Mouse (Mus musculus) left cerebral cortex, adult 2 months (tissue): ENCODE measurements around the gene Pdcd7. TPM values are rescaled to one million over a fixed set of nuclear protein-coding genes. Genes with fewer than 3 reads are reported as not detected.

Source experiments
- DNase-seq, 2 experiments: peaks; one replicate each; pipeline ENCODE4 v3.0.0; 2021 to 2022; ENCODE audit warnings: low spot score in 2 of 2, mixed read lengths in 1 of 2; ENCODE audit errors: extremely low spot score in 1 of 2
- H3K27ac ChIP-seq: fragments of 200-600 bp; 2 replicates; pipeline ENCODE4 v1.8.1; 2022
- H3K4me3 ChIP-seq: fragments of 200-600 bp; 2 replicates; pipeline ENCODE4 v1.8.1; 2022
- CTCF ChIP-seq: fragments of 200-600 bp; IDR thresholded peaks from 2 replicates; pipeline ENCODE4 v1.8.1; 2022; ENCODE audit warnings: antibody characterized with exemption, mild to moderate bottlenecking, moderate library complexity
- intact Hi-C: fragments of 180-260 bp; cut with DNase I; formaldehyde crosslinking; loops from one replicate; pipeline ENCODE4 v1.15.1; 2025
- long read RNA-seq, 2 experiments: library from polyadenylated mRNA; stranded (forward); transcript quantifications; one replicate each; pipeline ENCODE4 v2.0.0; 2021; ENCODE audit warnings: borderline mapping rate in 2 of 2
- total RNA-seq, 2 experiments: library from RNA; stranded (reverse); gene quantifications; 2 replicates each; pipeline ENCODE4 v1.2.3; 2021

Pdcd7 gene
- 10 to 100 TPM; 29.3 to 30.9 TPM for total RNA-seq
- long read RNA-seq, experiment 1, transcript Pdcd7-201 (5 exons, 2,419 nt) = major isoform, 36 of 37 reads
- long read RNA-seq, experiment 1, partial matches to known transcripts = 0 of 37 reads
- long read RNA-seq, experiment 1, other reads (novel, unspliced or antisense) = 1 of 37 reads
- long read RNA-seq, experiment 2, transcript Pdcd7-201 (5 exons, 2,419 nt) = major isoform, 38 of 40 reads
- long read RNA-seq, experiment 2, partial matches to known transcripts = 2 of 40 reads
- long read RNA-seq, experiment 2, other reads (novel, unspliced or antisense) = 0 of 40 reads

GRCm38 (mm10) chr9:65345854-65346475 is at the start of gene Pdcd7:
Pdcd7 (plus strand) TSS chr9:65346104.
- TF ChIP-seq CTCF = no peak
- intact Hi-C loops = no loop called here

GRCm38 (mm10) chr9:65297056-65297455 is 48.8 kb upstream of the Pdcd7 start:
- no peak for TF ChIP-seq CTCF
- DNase-seq = no peak
- intact Hi-C loops = no loop called here
- Histone ChIP-seq H3K4me3 (no peak overlapping the region), H3K27ac (no peak overlapping the region)

More at GRCm38 (mm10) chr9:65345854-65346475, at the start of gene Pdcd7:
- peak; percentile 94 to 97 for DNase-seq
- Histone ChIP-seq H3K4me3 (peak within 1 kb of the TSS; percentile 85), H3K27ac (peak within 1 kb of the TSS; percentile 93)

DNA sequence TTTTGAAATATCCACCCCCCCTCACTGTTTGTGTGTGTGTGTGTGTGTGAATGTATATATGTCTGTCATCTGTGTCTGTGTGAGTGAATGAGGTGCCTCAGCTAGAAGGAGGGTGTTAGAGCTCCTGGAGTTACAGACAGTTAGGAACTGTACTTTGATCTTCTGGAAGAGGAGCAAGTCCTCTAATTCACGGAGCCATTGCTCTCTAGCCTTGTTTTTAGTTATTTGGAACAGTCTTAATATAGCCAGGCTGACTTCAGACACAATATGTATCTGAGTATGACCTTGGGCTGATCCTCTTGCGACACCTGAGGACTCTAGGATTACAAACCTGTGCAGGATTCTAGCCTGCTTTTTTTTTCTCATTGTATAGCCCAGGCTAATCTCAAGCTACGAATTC is 47.1 kb upstream of the Pdcd7 start:
- no peak for TF ChIP-seq CTCF
- intact Hi-C loops = no loop called here

DNA sequence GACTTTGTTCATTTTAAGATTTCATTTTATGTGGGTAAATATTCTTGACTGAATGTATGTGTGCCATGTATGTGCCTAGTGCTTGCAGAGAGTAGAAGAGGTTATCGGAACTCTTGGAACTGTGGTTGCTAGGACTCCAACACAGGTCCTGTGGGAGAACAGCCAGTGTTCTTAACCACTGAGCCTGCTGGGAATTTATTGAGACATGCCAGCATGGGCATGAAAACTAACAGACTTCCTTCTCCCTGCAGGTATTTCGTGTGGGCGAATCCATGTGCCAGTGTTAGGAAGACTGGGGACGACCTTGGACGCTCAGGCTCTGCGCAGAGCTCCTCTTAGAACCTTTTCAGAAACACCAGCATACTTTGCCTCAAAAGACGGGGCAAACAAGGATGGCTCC is 46.3 kb upstream of the Pdcd7 start:
- no peak for TF ChIP-seq CTCF
- Histone ChIP-seq H3K27ac (no peak overlapping the region), H3K4me3 (no peak overlapping the region)
- DNase-seq = no peak
- intact Hi-C loops = no loop called here

More for the DNA sequence above, 47.1 kb upstream of the Pdcd7 start:
- no peak for DNase-seq
- no peak overlapping the region for H3K27ac ChIP-seq
- no peak overlapping the region for H3K4me3 ChIP-seq

DNA sequence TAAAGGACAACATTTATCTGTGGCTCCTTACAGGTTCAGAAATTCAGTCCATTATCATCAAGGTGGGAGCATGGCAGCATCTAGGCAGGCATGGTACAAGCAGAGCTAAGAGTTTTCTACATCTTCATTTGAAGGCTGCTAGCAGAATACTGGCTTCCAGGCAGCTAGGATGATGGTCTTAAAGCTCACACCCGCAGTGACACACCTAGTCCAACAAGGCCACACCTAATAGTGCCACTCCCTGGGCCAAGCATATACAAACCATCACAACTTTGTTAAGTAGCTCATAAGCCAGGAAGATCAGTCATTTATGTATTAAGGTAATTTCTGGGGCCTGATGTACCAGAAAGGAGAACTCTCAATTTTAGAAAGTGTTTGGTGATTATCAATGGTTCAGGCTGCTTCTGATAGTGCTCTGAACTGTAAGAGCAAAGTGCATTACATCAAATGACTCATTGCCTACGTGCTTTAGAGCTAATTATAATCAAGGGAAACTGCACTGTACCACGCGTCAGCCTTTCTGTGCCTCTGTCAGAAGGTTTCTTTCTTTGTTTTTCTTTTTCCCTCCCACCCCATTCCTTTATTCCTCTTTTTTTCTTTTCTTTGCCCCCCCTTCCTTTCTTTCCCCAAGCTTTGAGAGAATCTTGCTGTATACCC is 43.4 kb upstream of the Pdcd7 start:
- intact Hi-C loops = no loop called here
- TF ChIP-seq CTCF = no peak

DNA sequence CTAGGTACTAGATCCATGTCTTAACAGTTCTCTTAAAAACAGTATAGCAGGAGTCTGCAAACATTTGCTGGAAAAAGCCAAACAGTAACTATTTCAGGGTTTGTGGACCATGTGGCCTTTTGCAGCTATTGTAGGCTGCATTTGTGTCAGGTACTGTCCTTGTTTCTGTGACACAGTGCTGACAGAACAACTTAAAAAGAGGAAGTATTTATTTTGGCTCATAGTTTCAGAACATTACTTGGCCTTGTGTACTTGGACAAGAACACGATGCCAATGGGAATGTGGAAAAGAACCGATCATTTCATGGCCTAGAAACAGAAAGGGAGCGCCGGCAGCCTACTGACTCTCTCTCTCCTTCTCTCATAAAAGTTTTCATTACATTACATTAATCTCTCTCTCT is 42.3 kb upstream of the Pdcd7 start:
- no peak for DNase-seq
- Histone ChIP-seq H3K27ac (no peak overlapping the region), H3K4me3 (no peak overlapping the region)
- no peak for TF ChIP-seq CTCF
- intact Hi-C loops = no loop called here

More for the DNA sequence above, 43.4 kb upstream of the Pdcd7 start:
- no peak for DNase-seq
- no peak overlapping the region for H3K4me3 ChIP-seq
- H3K27ac ChIP-seq = no peak overlapping the region

DNA sequence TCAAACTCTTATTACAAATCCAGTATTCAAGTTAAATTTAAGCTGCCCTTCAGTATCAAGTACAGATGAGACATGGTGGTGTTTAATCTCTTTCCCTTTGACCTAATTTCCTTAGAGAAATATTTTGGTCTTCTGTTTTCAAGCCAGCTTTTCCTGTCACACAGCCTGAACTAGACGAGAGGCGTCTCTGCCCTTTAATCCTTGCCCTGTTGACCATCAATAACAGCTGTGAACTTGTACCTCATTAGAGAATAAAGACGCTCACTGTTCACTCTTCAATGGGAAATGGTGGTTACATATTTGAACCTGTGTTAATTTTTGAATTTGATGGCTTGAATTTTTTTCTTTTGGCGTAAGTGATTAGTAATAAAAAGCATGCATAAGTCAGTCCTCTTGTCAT is 41.6 kb upstream of the Pdcd7 start:
- DNase-seq = no peak
- intact Hi-C loops = no loop called here
- H3K4me3 ChIP-seq = no peak overlapping the region
- TF ChIP-seq CTCF = no peak
- H3K27ac ChIP-seq = no peak overlapping the region

DNA sequence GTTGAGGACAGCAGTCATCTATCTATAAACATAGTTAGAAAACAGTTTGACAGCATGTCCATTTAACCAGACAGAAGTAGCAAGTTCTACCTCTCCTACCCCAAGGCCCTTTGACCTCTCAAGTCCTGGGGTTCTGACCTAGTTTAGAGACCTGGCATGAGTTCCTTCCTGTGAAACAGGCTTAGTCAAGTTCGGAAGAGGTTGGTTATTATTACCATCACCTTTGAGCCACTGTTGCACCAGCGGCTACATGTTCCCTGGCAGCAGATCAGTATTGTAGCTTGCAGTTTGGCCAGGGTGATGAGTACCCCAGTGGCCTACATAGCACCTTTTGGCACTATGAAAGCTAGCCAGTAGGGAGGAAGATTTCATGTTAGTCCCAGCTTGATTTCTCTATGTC is 39.2 kb upstream of the Pdcd7 start:
- intact Hi-C loops = no loop called here
- no peak for TF ChIP-seq CTCF
- no peak overlapping the region for H3K4me3 ChIP-seq
- DNase-seq = no peak
- H3K27ac ChIP-seq = no peak overlapping the region

DNA sequence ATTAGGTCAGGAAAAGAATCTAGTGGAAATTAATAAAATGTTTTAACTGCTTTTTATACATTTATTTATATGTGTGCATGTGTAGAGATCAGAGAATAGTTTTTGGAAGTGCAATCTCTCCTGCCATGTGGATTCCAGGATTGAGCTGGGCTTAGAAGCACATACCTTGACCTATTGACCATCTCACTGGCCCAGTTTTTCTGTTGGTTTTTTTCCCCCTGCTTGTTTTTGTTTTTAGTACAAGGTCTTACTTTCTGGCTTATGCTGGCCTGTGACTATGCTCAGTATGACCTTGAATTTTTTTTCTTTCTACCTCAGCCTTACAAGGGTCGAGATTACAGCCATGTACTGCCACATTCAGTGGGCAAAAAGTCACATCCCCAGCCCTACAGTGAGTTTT is 37.9 kb upstream of the Pdcd7 start:
- no peak overlapping the region for H3K4me3 ChIP-seq
- no peak for DNase-seq
- H3K27ac ChIP-seq = no peak overlapping the region
- intact Hi-C loops = no loop called here
- no peak for TF ChIP-seq CTCF

- intact Hi-C loops = loop anchor here (10.0 kb wide), 1 partner anchor 248 kb away; no protein-coding TSS in a partner anchor
- no peak overlapping the region for H3K27ac ChIP-seq
- TF ChIP-seq CTCF = no peak
- no peak for DNase-seq
- no peak overlapping the region for H3K4me3 ChIP-seq
Measured at GRCm38 (mm10) chr9:65312669-65313357, 33.1 kb upstream of the Pdcd7 start.

DNA sequence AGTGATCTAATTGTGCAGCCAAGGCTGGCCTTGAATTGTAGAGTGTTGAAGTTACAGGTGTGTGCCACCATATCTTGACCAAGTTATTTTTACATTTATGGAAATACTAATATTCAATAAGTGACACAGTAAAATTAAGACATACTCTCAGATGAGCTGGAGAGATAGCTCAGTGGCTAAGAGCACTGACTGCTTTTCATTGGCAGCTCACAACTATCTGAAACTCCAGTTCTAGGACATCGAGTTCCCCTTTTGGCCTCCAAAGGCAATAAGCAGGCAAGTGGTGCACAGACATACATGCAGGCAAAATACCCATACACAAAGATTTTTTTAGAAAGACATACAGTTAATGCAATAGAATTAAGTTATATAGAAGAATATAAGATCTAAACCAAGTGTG is 32.1 kb upstream of the Pdcd7 start:
- intact Hi-C loops = loop anchor here (10.0 kb wide), 1 partner anchor 249 kb away; no protein-coding TSS in a partner anchor
- H3K4me3 ChIP-seq = no peak overlapping the region
- TF ChIP-seq CTCF = no peak
- H3K27ac ChIP-seq = no peak overlapping the region
- DNase-seq = no peak
